Mouse (Mus musculus) hindbrain, embryonic 16.5 days (tissue): ENCODE data around the gene Zfp93. TPM values are rescaled to one million over a fixed set of nuclear protein-coding genes. Genes with fewer than 3 reads are reported as not detected.
A peak's percentile ranks its signal among the peaks of the same experiment; 100 is the strongest.
"Not testable (repeated sequence)": the region's sequence is repeated elsewhere in the genome, so short reads cannot be mapped to it uniquely, and the experiment has no call there.

Experiments
- ATAC-seq: fragments of 200-750 bp; cut with Nextera tagmentation; 2 replicates; pipeline ENCODE4 v1.8.0; 2017; ENCODE audit warnings: moderate TSS enrichment, moderate library complexity
- H3K27ac ChIP-seq: fragments of 300-500 bp; sonication (generic); 2 replicates; pipeline ENCODE4 v1.5.1; 2014; ENCODE audit warnings: low read depth, mild to moderate bottlenecking, control low read depth, low read length, moderate library complexity
- H3K27me3 ChIP-seq: fragments of 300-500 bp; sonication (generic); replicated peaks from 2 replicates; pipeline ENCODE4 v1.6.1; 2014; ENCODE audit warnings: low read length; ENCODE audit not compliant: control insufficient read depth, insufficient read depth
- H3K36me3 ChIP-seq: fragments of 300-500 bp; sonication (generic); 2 replicates; pipeline ENCODE4 v1.6.1; 2014; ENCODE audit warnings: mild to moderate bottlenecking, low read length, moderate library complexity, mixed read lengths; ENCODE audit not compliant: control insufficient read depth, insufficient read depth
- H3K4me1 ChIP-seq: fragments of 300-500 bp; sonication (generic); 2 replicates; pipeline ENCODE4 v1.6.1; 2014; ENCODE audit warnings: low read depth, low read length; ENCODE audit not compliant: control insufficient read depth, insufficient read depth
- H3K4me2 ChIP-seq: fragments of 300-500 bp; sonication (generic); 2 replicates; pipeline ENCODE4 v1.6.1; 2014; ENCODE audit warnings: mild to moderate bottlenecking, low read length, control low read depth, moderate library complexity
- H3K4me3 ChIP-seq: fragments of 300-500 bp; sonication (generic); 2 replicates; pipeline ENCODE4 v1.5.1; 2014; ENCODE audit warnings: mild to moderate bottlenecking, low read length, control low read depth, moderate library complexity
- H3K9ac ChIP-seq: fragments of 300-500 bp; sonication (generic); 2 replicates; pipeline ENCODE4 v1.6.1; 2014; ENCODE audit warnings: low read depth, mild to moderate bottlenecking, control low read depth, low read length, moderate library complexity
- H3K9me3 ChIP-seq: fragments of 300-500 bp; sonication (generic); 2 replicates; pipeline ENCODE4 v1.6.1; 2014; ENCODE audit warnings: mild to moderate bottlenecking, low read length, moderate library complexity; ENCODE audit not compliant: control insufficient read depth
- WGBS: fragments of 180-500 bp; shearing (Covaris S2); extraction: QIAGEN DNeasy Blood & Tissue Kit; methylation state at CpG from one replicate; pipeline ENCODE4 v1.1.7; 2014; 5-methylcytosine and 5-hydroxymethylcytosine counted together
- polyA plus RNA-seq: library from polyadenylated mRNA; unstranded; fragments of >200 nt; fragmentation: Nextera tagmentation; extraction: Ambion mirVana; gene quantifications from 2 replicates; pipeline ENCODE4 v1.2.1, GENCODE M21; 2015

The Zfp93 gene
- polyA plus RNA-seq, 1 experiment from 2014 or later: 8.2 TPM

- ATAC-seq: peak; percentile 18
- H3K36me3 ChIP-seq: peaks cover 6% of the 10 kb centered on the region; the same call in 1 of the 2 replicates
- WGBS: 80% methylated on average over 3 of the region's 3 CpGs
Observed at GRCm38 (mm10) chr7:24269256-24269655, 964 bp upstream of the Zfp93 start.

GRCm38 (mm10) chr7:24269667-24270287, 443 bp upstream of the Zfp93 start:
- H3K27ac ChIP-seq: no peak overlapping the region; the same call in 1 of the 2 replicates
- no peaks in the 10 kb centered on the region for H3K9me3 ChIP-seq

More at GRCm38 (mm10) chr7:24269256-24269655, 964 bp upstream of the Zfp93 start:
- H3K9ac ChIP-seq: no peak overlapping the region
- H3K4me1 ChIP-seq: peaks cover 6% of the 10 kb centered on the region; the same call in 1 of the 2 replicates
- H3K4me2 ChIP-seq: no peak overlapping the region; the same call in 1 of the 2 replicates
- no peaks in the 10 kb centered on the region for H3K27me3 ChIP-seq
- H3K9me3 ChIP-seq: no peaks in the 10 kb centered on the region
- no peak overlapping the region for H3K4me3 ChIP-seq
- no peak overlapping the region for H3K27ac ChIP-seq

GRCm38 (mm10) chr7:24271191-24271590, 971 bp downstream of the Zfp93 start:
- no peaks in the 10 kb centered on the region for H3K9me3 ChIP-seq
- H3K4me2 ChIP-seq: no peak overlapping the region
- no peaks in the 10 kb centered on the region for H3K27me3 ChIP-seq
- H3K36me3 ChIP-seq: peaks cover 17% of the 10 kb centered on the region
- ATAC-seq: no peak
- H3K4me3 ChIP-seq: no peak overlapping the region
- 98% methylated on average over 6 of the region's 6 CpGs for WGBS
- H3K9ac ChIP-seq: no peak overlapping the region
- peaks cover 6% of the 10 kb centered on the region; the same call in 1 of the 2 replicates for H3K4me1 ChIP-seq
- H3K27ac ChIP-seq: no peak overlapping the region

More at GRCm38 (mm10) chr7:24269667-24270287, 443 bp upstream of the Zfp93 start:
- Histone ChIP-seq H3K36me3 (peaks cover 11% of the 10 kb centered on the region), H3K4me2 (peak overlapping the region; percentile 91), H3K4me1 (peaks cover 6% of the 10 kb centered on the region; the same call in 1 of the 2 replicates), H3K27me3 (no peaks in the 10 kb centered on the region), H3K4me3 (peak overlapping the region; percentile 73), H3K9ac (peak overlapping the region; percentile 94)
- 32% methylated on average over 7 of the region's 7 CpGs for WGBS
- ATAC-seq: peak; percentile 74

- H3K4me3 ChIP-seq: no peak overlapping the region
- peaks cover 6% of the 10 kb centered on the region; the same call in 1 of the 2 replicates for H3K4me1 ChIP-seq
- H3K36me3 ChIP-seq: peaks cover 17% of the 10 kb centered on the region
- no peaks in the 10 kb centered on the region for H3K27me3 ChIP-seq
- 96% methylated on average over 4 of the region's 4 CpGs for WGBS
- ATAC-seq: no peak
- no peak overlapping the region for H3K4me2 ChIP-seq
- no peak overlapping the region for H3K27ac ChIP-seq
- no peaks in the 10 kb centered on the region for H3K9me3 ChIP-seq
- H3K9ac ChIP-seq: no peak overlapping the region
Observed at GRCm38 (mm10) chr7:24274456-24274855, 4.2 kb downstream of the Zfp93 start.

- H3K27me3 ChIP-seq, H3K27ac ChIP-seq, H3K9me3 ChIP-seq, H3K4me1 ChIP-seq, ATAC-seq, H3K9ac ChIP-seq, H3K4me3 ChIP-seq, H3K4me2 ChIP-seq: not testable (repeated sequence)
- H3K36me3 ChIP-seq: peaks cover 15% of the 10 kb centered on the region
- 84% methylated on average over 3 of the region's 3 CpGs for WGBS
Observed at GRCm38 (mm10) chr7:24278771-24279170, 8.6 kb downstream of the Zfp93 start.

- peak; percentile 24; the same call in 1 of the 2 replicates for ATAC-seq
- no peaks in the 10 kb centered on the region for H3K4me1 ChIP-seq
- no peaks in the 10 kb centered on the region for H3K9me3 ChIP-seq
- H3K4me3 ChIP-seq: no peak overlapping the region
- H3K9ac ChIP-seq: no peak overlapping the region
- 58% methylated on average over 10 of the region's 10 CpGs for WGBS
- H3K36me3 ChIP-seq: peaks cover 2% of the 10 kb centered on the region
- H3K4me2 ChIP-seq: no peak overlapping the region
- H3K27ac ChIP-seq: no peak overlapping the region
- no peaks in the 10 kb centered on the region for H3K27me3 ChIP-seq
Observed at GRCm38 (mm10) chr7:24280031-24280857, 10.0 kb downstream of the Zfp93 start.

GRCm38 (mm10) chr7:24280858-24281145, 10.6 kb downstream of the Zfp93 start:
- no peaks in the 10 kb centered on the region; the same call in none of the 2 replicates for H3K36me3 ChIP-seq
- no peaks in the 10 kb centered on the region for H3K9me3 ChIP-seq
- H3K4me3 ChIP-seq: no peak overlapping the region
- 0 out of 2 replicates have a peak, but pooled peaks have one; percentile 17 for ATAC-seq
- H3K9ac ChIP-seq: no peak overlapping the region
- no peaks in the 10 kb centered on the region for H3K4me1 ChIP-seq
- H3K27me3 ChIP-seq: no peaks in the 10 kb centered on the region
- 67% methylated on average over 4 of the region's 4 CpGs for WGBS
- H3K4me2 ChIP-seq: no peak overlapping the region
- no peak overlapping the region for H3K27ac ChIP-seq

- H3K27me3 ChIP-seq: no peaks in the 10 kb centered on the region
- H3K9me3 ChIP-seq: no peaks in the 10 kb centered on the region
- no peak overlapping the region for H3K4me2 ChIP-seq
- no peak overlapping the region for H3K4me3 ChIP-seq
- 51% methylated on average over 4 of the region's 4 CpGs for WGBS
- no peak overlapping the region for H3K27ac ChIP-seq
- H3K4me1 ChIP-seq: no peaks in the 10 kb centered on the region
- ATAC-seq: no peak
- H3K36me3 ChIP-seq: peaks cover 26% of the 10 kb centered on the region
- no peak overlapping the region for H3K9ac ChIP-seq
Observed at GRCm38 (mm10) chr7:24286090-24286489, 15.9 kb downstream of the Zfp93 start.

GRCm38 (mm10) chr7:24286916-24287315, 16.7 kb downstream of the Zfp93 start:
- Histone ChIP-seq H3K36me3 (peaks cover 34% of the 10 kb centered on the region), H3K27ac (no peak overlapping the region), H3K4me3 (no peak overlapping the region), H3K9ac (no peak overlapping the region), H3K9me3 (no peaks in the 10 kb centered on the region), H3K4me2 (no peak overlapping the region), H3K4me1 (no peaks in the 10 kb centered on the region), H3K27me3 (no peaks in the 10 kb centered on the region)
- ATAC-seq: no peak
- WGBS: 80% methylated on average over 4 of the region's 4 CpGs
